Mouse (Mus musculus) stomach, embryonic 14.5 days (tissue): Measurements from ENCODE around the gene Syt2. TPM values are rescaled to one million over a fixed set of nuclear protein-coding genes. Genes with fewer than 3 reads are reported as not detected.

Source experiments
- ATAC-seq: fragments of 200-750 bp; cut with Nextera tagmentation; 2 replicates; pipeline ENCODE4 v1.8.0; 2017; ENCODE audit warnings: low read depth, moderate TSS enrichment; ENCODE audit not compliant: insufficient number of reproducible peaks, insufficient read depth, low FRiP score
- H3K27ac ChIP-seq: fragments of 300-500 bp; sonication (generic); 2 replicates; pipeline ENCODE4 v1.5.1; 2014; ENCODE audit warnings: mild to moderate bottlenecking, low read length, moderate library complexity, mixed read lengths
- H3K27me3 ChIP-seq: fragments of 300-500 bp; sonication (generic); 2 replicates; pipeline ENCODE4 v1.6.1; 2014; ENCODE audit warnings: low read length, control low read depth, mixed read lengths; ENCODE audit not compliant: control insufficient read depth, insufficient read depth
- H3K36me3 ChIP-seq: fragments of 300-500 bp; sonication (generic); 2 replicates; pipeline ENCODE4 v1.6.1; 2014; ENCODE audit warnings: mild to moderate bottlenecking, control low read depth, low read length, moderate library complexity, mixed read lengths; ENCODE audit not compliant: control insufficient read depth, insufficient read depth
- H3K4me1 ChIP-seq: fragments of 300-500 bp; sonication (generic); 2 replicates; pipeline ENCODE4 v1.6.1; 2014; ENCODE audit warnings: low read length, control low read depth, mixed read lengths; ENCODE audit not compliant: control insufficient read depth, insufficient read depth
- H3K4me2 ChIP-seq: fragments of 300-500 bp; sonication (generic); replicated peaks from 2 replicates; pipeline ENCODE4 v1.6.1; 2014; ENCODE audit warnings: low read depth, low read length, control low read depth
- H3K4me3 ChIP-seq: fragments of 300-500 bp; sonication (generic); 2 replicates; pipeline ENCODE4 v1.5.1; 2014; ENCODE audit warnings: low read depth, low read length, control low read depth
- H3K9ac ChIP-seq: fragments of 300-500 bp; sonication (generic); replicated peaks from 2 replicates; pipeline ENCODE4 v1.6.1; 2014; ENCODE audit warnings: low read depth, mild to moderate bottlenecking, control low read depth, low read length, moderate library complexity, mixed read lengths
- H3K9me3 ChIP-seq: fragments of 300-500 bp; sonication (generic); 2 replicates; pipeline ENCODE4 v1.6.1; 2016; ENCODE audit warnings: low read depth, low read length, control low read depth; ENCODE audit not compliant: control insufficient read depth
- WGBS: fragments of 180-500 bp; shearing (Covaris S2); extraction: QIAGEN DNeasy Blood & Tissue Kit; methylation state at CpG from one replicate; pipeline ENCODE4 v1.1.7; 2014; 5-methylcytosine and 5-hydroxymethylcytosine counted together
- polyA plus RNA-seq: library from polyadenylated mRNA; unstranded; fragments of >200 nt; fragmentation: Nextera tagmentation; extraction: Ambion mirVana; gene quantifications from 2 replicates; pipeline ENCODE4 v1.2.1, GENCODE M21; 2014

The Syt2 gene
- polyA plus RNA-seq, 1 experiment from 2014 or later = 3.4 TPM

GRCm38 (mm10) chr1:134651851-134652398 is 5.4 kb downstream of the Syt2 start:
- Histone ChIP-seq H3K27ac (no peak overlapping the region), H3K4me1 (peaks cover 9% of the 10 kb centered on the region), H3K4me2 (no peak overlapping the region), H3K9me3 (no peaks in the 10 kb centered on the region), H3K36me3 (no peaks in the 10 kb centered on the region), H3K4me3 (no peak overlapping the region), H3K9ac (no peak overlapping the region), H3K27me3 (peaks cover 15% of the 10 kb centered on the region; the same call in 1 of the 2 replicates)
- ATAC-seq = no peak
- WGBS = 43% methylated on average over 4 of the region's 4 CpGs

GRCm38 (mm10) chr1:134653603-134654257 is 7.3 kb downstream of the Syt2 start:
- no peak overlapping the region for H3K9ac ChIP-seq
- H3K4me3 ChIP-seq = no peak overlapping the region
- H3K4me1 ChIP-seq = peaks cover 10% of the 10 kb centered on the region
- no peak overlapping the region for H3K4me2 ChIP-seq
- 35% methylated on average over 10 of the region's 10 CpGs for WGBS
- H3K9me3 ChIP-seq = no peaks in the 10 kb centered on the region
- no peaks in the 10 kb centered on the region for H3K36me3 ChIP-seq
- H3K27ac ChIP-seq = no peak overlapping the region
- 0 out of 2 replicates have a peak, but pooled peaks cover 1% of the 10 kb centered on the region for H3K27me3 ChIP-seq
- ATAC-seq = no peak

- Histone ChIP-seq H3K9ac (no peak overlapping the region), H3K36me3 (no peaks in the 10 kb centered on the region), H3K4me3 (no peak overlapping the region), H3K27ac (peak overlapping the region; percentile 76; the same call in 1 of the 2 replicates), H3K4me1 (0 out of 2 replicates have a peak, but pooled peaks cover 17% of the 10 kb centered on the region), H3K9me3 (no peaks in the 10 kb centered on the region), H3K4me2 (no peak overlapping the region), H3K27me3 (no peaks in the 10 kb centered on the region)
- WGBS = 40% methylated on average over 7 of the region's 7 CpGs
- ATAC-seq = no peak
Observed at GRCm38 (mm10) chr1:134658841-134659240, 12.4 kb downstream of the Syt2 start.

- H3K4me2 ChIP-seq = no peak overlapping the region
- 28% methylated on average over 7 of the region's 7 CpGs for WGBS
- ATAC-seq = peak; percentile 46; the same call in 1 of the 2 replicates
- no peak overlapping the region for H3K9ac ChIP-seq
- H3K9me3 ChIP-seq = no peaks in the 10 kb centered on the region
- no peaks in the 10 kb centered on the region for H3K27me3 ChIP-seq
- H3K4me3 ChIP-seq = no peak overlapping the region
- peak overlapping the region; percentile 76; the same call in 1 of the 2 replicates for H3K27ac ChIP-seq
- H3K4me1 ChIP-seq = 0 out of 2 replicates have a peak, but pooled peaks cover 17% of the 10 kb centered on the region
- H3K36me3 ChIP-seq = no peaks in the 10 kb centered on the region
Observed at GRCm38 (mm10) chr1:134660163-134660562, 13.7 kb downstream of the Syt2 start.

- Histone ChIP-seq H3K27me3 (no peaks in the 10 kb centered on the region), H3K4me1 (peaks cover 16% of the 10 kb centered on the region), H3K4me3 (no peak overlapping the region), H3K36me3 (no peaks in the 10 kb centered on the region), H3K27ac (peak overlapping the region; percentile 68; the same call in 1 of the 2 replicates), H3K9me3 (no peaks in the 10 kb centered on the region; the same call in 1 of the 2 replicates), H3K9ac (no peak overlapping the region), H3K4me2 (no peak overlapping the region)
- WGBS = 53% methylated on average over 10 of the region's 10 CpGs
- ATAC-seq = no peak
Observed at GRCm38 (mm10) chr1:134671234-134672070, 25.0 kb downstream of the Syt2 start.

- H3K9me3 ChIP-seq = no peaks in the 10 kb centered on the region; the same call in 1 of the 2 replicates
- 13% methylated on average over 1 of the region's 1 CpGs for WGBS
- no peak overlapping the region for H3K9ac ChIP-seq
- H3K4me3 ChIP-seq = no peak overlapping the region
- H3K27me3 ChIP-seq = no peaks in the 10 kb centered on the region
- no peaks in the 10 kb centered on the region for H3K36me3 ChIP-seq
- H3K4me1 ChIP-seq = peaks cover 12% of the 10 kb centered on the region
- ATAC-seq = no peak
- H3K4me2 ChIP-seq = no peak overlapping the region
- no peak overlapping the region for H3K27ac ChIP-seq
Observed at GRCm38 (mm10) chr1:134674312-134674711, 27.8 kb downstream of the Syt2 start.

GRCm38 (mm10) chr1:134679445-134679844 is 33.0 kb downstream of the Syt2 start:
- no peak overlapping the region for H3K4me2 ChIP-seq

GRCm38 (mm10) chr1:134680617-134681016 is 34.1 kb downstream of the Syt2 start:
- 0 out of 2 replicates have a peak, but pooled peaks have one; percentile 18 for ATAC-seq
- WGBS = 20% methylated on average over 6 of the region's 6 CpGs
- H3K4me2 ChIP-seq = no peak overlapping the region

More at GRCm38 (mm10) chr1:134679445-134679844, 33.0 kb downstream of the Syt2 start:
- H3K27ac ChIP-seq = no peak overlapping the region
- H3K36me3 ChIP-seq = no peaks in the 10 kb centered on the region
- WGBS = 69% methylated on average over 4 of the region's 4 CpGs
- H3K9ac ChIP-seq = no peak overlapping the region
- H3K27me3 ChIP-seq = no peaks in the 10 kb centered on the region
- H3K9me3 ChIP-seq = no peaks in the 10 kb centered on the region
- ATAC-seq = no peak
- no peak overlapping the region for H3K4me3 ChIP-seq
- H3K4me1 ChIP-seq = peaks cover 12% of the 10 kb centered on the region; the same call in 1 of the 2 replicates

More at GRCm38 (mm10) chr1:134680617-134681016, 34.1 kb downstream of the Syt2 start:
- Histone ChIP-seq H3K27me3 (no peaks in the 10 kb centered on the region), H3K9ac (no peak overlapping the region), H3K27ac (no peak overlapping the region), H3K4me3 (no peak overlapping the region), H3K4me1 (peaks cover 12% of the 10 kb centered on the region; the same call in 1 of the 2 replicates), H3K9me3 (no peaks in the 10 kb centered on the region), H3K36me3 (no peaks in the 10 kb centered on the region)
